Mouse (Mus musculus): ENCODE measurements around the gene Atp11c.

DNA sequence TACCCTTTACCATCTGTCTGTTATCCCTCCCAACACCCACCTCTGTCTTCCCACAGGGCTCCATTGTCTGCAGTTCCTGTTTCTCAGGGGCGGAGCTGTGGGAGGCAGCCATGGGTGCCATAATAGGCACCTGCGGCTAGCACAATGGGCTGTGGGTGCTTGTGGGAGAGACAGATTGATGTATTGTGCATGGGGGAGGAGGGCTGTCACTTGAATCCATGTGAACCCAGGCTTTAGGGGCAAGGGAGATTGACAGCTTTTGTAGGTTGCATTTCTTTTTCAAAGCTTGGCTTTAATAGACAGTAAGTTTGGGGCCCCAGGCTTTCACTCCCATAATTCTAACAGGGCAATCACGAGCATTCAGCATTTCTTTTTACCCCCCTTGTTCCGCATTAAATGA lies 48.4 kb downstream of the Atp11c start:
- TF ChIP-seq CTCF (IDR thresholded peaks at IDR 0.05 in 2 of 3, conservative IDR thresholded peaks at IDR 0.05 in 1 of 3; ENCODE audit: control insufficient read depth in 1 of 3, insufficient read depth in 1 of 3, low read depth in 2 of 3, low read length in 3 of 3, poor library complexity in 1 of 3, severe bottlenecking in 1 of 3) (no peak), JUND (IDR thresholded peaks at IDR 0.05; ENCODE audit: low read depth, low read length) (no peak), GABPA (IDR thresholded peaks at IDR 0.05; ENCODE audit: low read depth, low read length) (no peak), POLR2A (IDR thresholded peaks at IDR 0.05; ENCODE audit: control insufficient read depth in 1 of 2, insufficient read depth in 1 of 2, low read depth in 1 of 2, low read length in 2 of 2, poor library complexity in 1 of 2) (no peak), SMC3 (IDR thresholded peaks at IDR 0.05; ENCODE audit: low read depth, low read length) (no peak), GATA1 (IDR thresholded peaks at IDR 0.05; ENCODE audit: low read depth, low read length) (no peak), EP300 (IDR thresholded peaks at IDR 0.05; ENCODE audit: low read depth in 1 of 2, low read length in 2 of 2) (no peak), ZKSCAN1 (IDR thresholded peaks at IDR 0.05; ENCODE audit: low read depth, low read length) (no peak), USF2 (IDR thresholded peaks at IDR 0.05; ENCODE audit: borderline replicate concordance in 1 of 2, insufficient read depth in 1 of 2, low read depth in 1 of 2, low read length in 2 of 2) (no peak), CHD1 (IDR thresholded peaks at IDR 0.05; ENCODE audit: low read depth, low read length) (no peak), MEF2A (IDR thresholded peaks at IDR 0.05; ENCODE audit: extremely low read depth, insufficient replicate concordance, low read depth, low read length, poor library complexity, severe bottlenecking) (no peak), HCFC1 (IDR thresholded peaks at IDR 0.05; ENCODE audit: low read depth, low read length) (no peak), MAX (IDR thresholded peaks at IDR 0.05; ENCODE audit: low read length) (no peak)

Measured in MEL (cell line).